Mouse (Mus musculus) erythroblast, embryonic 14.5 days (primary cell): ENCODE measurements around the gene Rad51b. TPM values are rescaled to one million over a fixed set of nuclear protein-coding genes. Genes with fewer than 3 reads are reported as not detected.

Source experiments
- H3K27me3 ChIP-seq: 2 replicates; pipeline ENCODE4 v1.6.1; 2012; ENCODE audit warnings: inconsistent platforms; ENCODE audit not compliant: control insufficient read depth
- H3K36me3 ChIP-seq: 2 replicates; pipeline ENCODE4 v1.6.1; 2012; ENCODE audit warnings: mild to moderate bottlenecking, inconsistent platforms; ENCODE audit not compliant: control insufficient read depth
- H3K4me1 ChIP-seq: 2 replicates; pipeline ENCODE4 v1.6.1; 2012; ENCODE audit warnings: inconsistent platforms; ENCODE audit not compliant: control insufficient read depth
- H3K4me3 ChIP-seq: replicated peaks from 2 replicates; pipeline ENCODE3; 2012; ENCODE audit warnings: moderate library complexity, mild to moderate bottlenecking, inconsistent platforms
- H3K9me3 ChIP-seq: 2 replicates; pipeline ENCODE4 v1.6.1; 2012; ENCODE audit warnings: low read length, inconsistent platforms, mixed read lengths; ENCODE audit not compliant: control insufficient read depth
- GATA1 ChIP-seq: IDR thresholded peaks from 2 replicates; pipeline ENCODE4 v1.6.1; 2012; ENCODE audit warnings: low read length, inconsistent platforms, mixed read lengths
- TAL1 ChIP-seq: IDR thresholded peaks from 3 replicates; pipeline ENCODE4 v1.6.1; 2012; ENCODE audit warnings: low read length, inconsistent platforms, mixed read lengths
- polyA plus RNA-seq: library from polyadenylated mRNA; stranded (reverse); fragments of >175 nt; gene quantifications from 2 replicates; pipeline ENCODE4 v1.2.3, GENCODE M21; 2012

The Rad51b gene
- polyA plus RNA-seq, 1 experiment, result 0.06 TPM

DNA sequence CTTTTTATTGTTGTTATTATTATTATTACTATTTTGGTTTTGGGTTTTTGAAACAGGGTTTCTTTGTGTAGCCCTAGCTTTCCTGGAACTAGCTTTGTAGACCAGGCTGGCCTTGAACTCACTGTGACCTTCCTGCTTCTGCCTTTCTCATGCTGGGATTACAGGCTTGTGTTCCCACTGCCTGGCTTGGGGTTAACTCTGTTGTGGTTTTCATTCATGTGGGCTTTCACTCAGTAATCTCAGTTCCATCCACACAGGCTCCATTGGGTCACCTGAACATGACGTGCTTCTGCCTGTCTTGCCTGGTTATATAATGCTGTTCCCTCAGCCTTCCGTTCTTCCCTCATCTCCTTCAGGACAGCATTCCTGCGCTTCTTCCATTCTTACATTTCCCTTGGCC is 261.6 kb downstream of the Rad51b start:
- Histone ChIP-seq H3K9me3 (no peaks in the 10 kb centered on the region), H3K27me3 (no peaks in the 10 kb centered on the region), H3K4me1 (peaks cover 4% of the 10 kb centered on the region; the same call in 1 of the 2 replicates), H3K36me3 (no peaks in the 10 kb centered on the region), H3K4me3 (no peak overlapping the region)
- TF ChIP-seq GATA1, result no peak
- TF ChIP-seq TAL1, result no peak

DNA sequence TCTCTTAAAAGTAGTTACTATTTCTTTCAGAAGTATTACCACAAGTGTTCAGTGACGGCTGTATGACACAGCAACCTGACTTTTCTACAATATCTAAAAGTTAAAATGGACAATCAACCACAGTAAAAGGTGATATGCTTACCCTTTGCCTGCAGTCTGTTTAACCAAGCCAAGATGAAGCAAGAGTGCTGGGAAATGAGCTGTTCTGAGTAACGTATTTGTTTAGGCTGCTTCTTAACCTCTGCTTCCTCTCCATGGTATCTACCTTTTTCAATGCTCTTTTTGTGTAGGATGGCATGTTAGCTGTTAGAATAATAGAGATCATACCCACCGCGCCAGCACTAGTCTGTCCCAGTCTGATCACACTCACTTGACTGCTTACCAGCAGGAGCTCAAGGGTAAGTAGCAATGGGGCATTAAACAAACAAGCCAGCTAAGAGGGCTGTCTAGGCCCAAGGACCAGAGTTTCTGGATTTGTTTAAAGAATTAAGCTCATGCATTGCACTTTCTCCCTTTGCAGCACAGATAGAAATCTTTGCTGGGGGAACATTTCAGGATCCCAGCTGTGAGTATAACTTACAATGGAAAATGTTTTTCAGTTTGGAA is 262.4 kb downstream of the Rad51b start:
- no peaks in the 10 kb centered on the region for H3K36me3 ChIP-seq
- no peaks in the 10 kb centered on the region for H3K9me3 ChIP-seq
- no peaks in the 10 kb centered on the region for H3K27me3 ChIP-seq
- peaks cover 4% of the 10 kb centered on the region; the same call in 1 of the 2 replicates for H3K4me1 ChIP-seq
- H3K4me3 ChIP-seq, result no peak overlapping the region
- TF ChIP-seq TAL1 (no peak), GATA1 (no peak)

DNA sequence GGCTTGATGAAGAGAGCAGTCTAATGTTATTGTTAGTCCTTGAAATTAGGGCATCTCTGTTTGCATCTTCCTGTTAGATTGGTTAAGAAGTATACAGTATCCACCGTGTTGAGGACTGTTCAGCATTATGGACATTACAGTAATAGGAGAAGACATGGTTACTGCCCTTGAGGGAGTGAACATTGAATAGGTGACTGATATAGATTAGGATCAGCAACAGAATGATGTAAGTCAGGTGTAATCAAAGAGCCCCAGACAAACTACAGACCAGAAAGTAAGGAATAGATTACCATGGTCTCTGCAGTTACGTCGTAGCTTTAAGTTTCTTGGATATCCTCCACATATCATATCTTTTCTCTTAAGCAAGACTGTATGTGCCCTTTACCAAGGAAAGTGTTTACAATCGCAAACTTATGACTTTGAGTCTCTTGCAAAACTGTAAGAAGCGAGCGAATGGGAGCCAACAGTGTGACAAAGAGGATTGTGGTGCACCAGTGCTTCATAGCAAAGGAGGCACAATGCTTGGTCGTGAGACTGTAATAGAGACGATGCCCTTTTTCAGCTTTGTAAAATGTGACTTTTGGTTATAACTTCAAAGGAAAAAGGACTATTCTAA is 263.1 kb downstream of the Rad51b start:
- Histone ChIP-seq H3K9me3 (no peaks in the 10 kb centered on the region), H3K4me1 (peaks cover 4% of the 10 kb centered on the region; the same call in 1 of the 2 replicates), H3K36me3 (no peaks in the 10 kb centered on the region), H3K4me3 (no peak overlapping the region), H3K27me3 (no peaks in the 10 kb centered on the region)
- TF ChIP-seq TAL1 (no peak), GATA1 (no peak)

DNA sequence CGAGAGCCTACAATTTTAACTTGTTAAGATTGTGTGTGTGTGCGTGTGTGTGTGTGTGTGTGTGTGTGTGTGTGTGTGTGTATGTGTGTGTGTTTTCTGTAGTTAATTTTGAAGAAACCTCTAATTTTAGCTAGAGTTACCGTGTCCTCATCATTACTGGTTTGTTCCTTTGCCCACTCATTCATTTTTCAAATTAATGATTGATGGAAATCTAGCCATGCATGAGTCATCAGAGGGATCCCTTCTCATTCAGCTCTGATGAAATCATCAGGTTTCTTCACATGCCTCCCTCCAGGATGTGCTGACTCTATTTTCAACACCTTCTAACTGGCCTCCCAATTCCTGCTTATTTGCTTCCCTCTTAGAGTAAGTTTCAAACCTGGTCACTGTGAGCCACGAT is 263.8 kb downstream of the Rad51b start:
- TF ChIP-seq TAL1 (no peak), GATA1 (no peak)
- Histone ChIP-seq H3K4me1 (peaks cover 4% of the 10 kb centered on the region; the same call in 1 of the 2 replicates), H3K36me3 (no peaks in the 10 kb centered on the region), H3K27me3 (no peaks in the 10 kb centered on the region), H3K9me3 (no peaks in the 10 kb centered on the region), H3K4me3 (no peak overlapping the region)

DNA sequence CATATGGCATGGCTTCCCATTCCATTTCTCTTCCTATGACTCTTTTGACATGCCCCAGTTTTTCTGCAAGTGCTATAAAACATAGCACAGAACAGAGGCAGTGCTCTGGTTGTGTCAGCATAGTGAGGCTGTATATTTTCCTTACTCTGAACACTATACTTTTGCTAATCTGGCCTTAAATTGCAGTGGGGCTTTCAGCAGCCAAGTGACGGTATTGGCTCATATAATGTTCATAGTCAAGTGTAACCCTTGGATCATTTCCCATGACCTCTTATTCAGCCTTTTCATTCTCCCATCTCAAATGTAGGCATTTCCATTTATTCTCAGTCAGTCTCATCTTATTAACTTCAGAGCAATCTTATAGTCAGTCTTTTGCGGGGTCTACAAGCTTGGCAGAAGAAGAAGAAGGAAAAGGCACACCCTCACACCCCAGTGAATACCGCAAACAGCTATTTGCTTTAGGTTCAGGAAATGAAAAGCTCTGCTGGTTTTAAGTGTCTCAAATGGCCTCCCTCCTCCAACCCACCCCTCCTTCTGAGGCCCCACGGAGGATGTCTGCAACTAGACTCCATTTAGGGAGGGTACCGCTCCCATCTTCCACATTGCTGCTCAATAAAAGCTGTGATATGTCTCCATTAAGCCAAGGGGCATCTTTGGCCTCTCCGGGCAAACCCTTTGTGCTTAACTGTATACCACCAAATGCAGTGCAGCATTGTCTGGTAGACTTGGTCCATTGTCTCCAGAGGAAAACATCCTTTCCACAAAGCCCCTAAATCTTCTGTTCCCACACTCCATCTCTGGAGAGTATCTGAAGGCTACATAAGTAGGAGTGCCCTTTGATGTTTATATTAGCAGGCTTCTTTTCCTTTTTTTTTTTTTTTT is 277.3 kb downstream of the Rad51b start:
- Histone ChIP-seq H3K27me3 (no peaks in the 10 kb centered on the region), H3K4me3 (no peak overlapping the region), H3K9me3 (no peaks in the 10 kb centered on the region), H3K36me3 (no peaks in the 10 kb centered on the region), H3K4me1 (no peaks in the 10 kb centered on the region)
- TF ChIP-seq GATA1, result no peak
- TF ChIP-seq TAL1, result no peak

DNA sequence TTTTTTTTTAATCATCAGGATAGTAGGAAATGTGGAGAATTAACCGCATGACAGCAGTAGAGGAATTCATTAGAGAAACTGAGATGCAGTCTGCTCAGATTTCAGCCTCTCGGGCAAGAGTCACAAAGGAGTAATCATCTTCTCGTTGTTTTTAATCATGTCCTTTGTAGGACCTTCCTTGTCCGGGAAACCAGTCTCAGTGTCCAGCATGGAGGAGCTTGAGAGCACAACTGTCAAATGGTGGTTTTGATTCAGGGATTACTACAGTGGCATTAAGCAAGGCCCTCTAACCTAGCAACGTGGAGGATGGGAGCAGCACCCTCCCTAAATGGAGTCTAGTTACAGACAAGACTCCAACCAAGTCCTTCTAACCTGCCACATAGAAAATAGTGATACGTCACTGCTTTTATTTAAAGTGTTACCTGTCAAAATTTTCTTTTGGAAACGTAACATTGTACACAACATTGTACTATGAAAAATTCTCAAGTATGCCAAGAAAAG is 278.0 kb downstream of the Rad51b start:
- H3K27me3 ChIP-seq, result no peaks in the 10 kb centered on the region
- H3K4me1 ChIP-seq, result no peaks in the 10 kb centered on the region
- H3K9me3 ChIP-seq, result no peaks in the 10 kb centered on the region
- no peaks in the 10 kb centered on the region for H3K36me3 ChIP-seq
- no peak overlapping the region for H3K4me3 ChIP-seq
- TF ChIP-seq TAL1, result no peak
- TF ChIP-seq GATA1, result no peak

DNA sequence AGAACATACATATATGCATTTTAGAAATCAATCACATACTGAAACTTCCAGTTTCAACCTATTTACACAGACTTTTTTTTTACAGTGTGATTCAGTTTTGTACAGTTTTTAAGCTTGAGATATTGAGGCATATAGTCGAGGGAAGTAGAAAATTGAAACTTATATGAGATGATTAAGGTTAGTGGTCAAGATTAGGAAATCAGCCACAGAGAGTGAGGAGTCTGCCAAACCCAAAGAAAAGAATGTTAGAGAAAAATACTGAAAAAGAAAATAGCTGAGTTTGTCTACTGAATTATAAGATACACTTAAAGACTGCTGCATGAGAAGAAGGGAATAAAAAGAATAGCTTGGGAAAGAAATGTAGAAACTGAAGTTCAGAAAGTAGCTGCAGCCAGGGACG is 280.4 kb downstream of the Rad51b start:
- Histone ChIP-seq H3K9me3 (no peaks in the 10 kb centered on the region), H3K4me3 (no peak overlapping the region), H3K4me1 (no peaks in the 10 kb centered on the region), H3K36me3 (no peaks in the 10 kb centered on the region), H3K27me3 (no peaks in the 10 kb centered on the region)
- TF ChIP-seq GATA1, result no peak
- no peak for TF ChIP-seq TAL1

DNA sequence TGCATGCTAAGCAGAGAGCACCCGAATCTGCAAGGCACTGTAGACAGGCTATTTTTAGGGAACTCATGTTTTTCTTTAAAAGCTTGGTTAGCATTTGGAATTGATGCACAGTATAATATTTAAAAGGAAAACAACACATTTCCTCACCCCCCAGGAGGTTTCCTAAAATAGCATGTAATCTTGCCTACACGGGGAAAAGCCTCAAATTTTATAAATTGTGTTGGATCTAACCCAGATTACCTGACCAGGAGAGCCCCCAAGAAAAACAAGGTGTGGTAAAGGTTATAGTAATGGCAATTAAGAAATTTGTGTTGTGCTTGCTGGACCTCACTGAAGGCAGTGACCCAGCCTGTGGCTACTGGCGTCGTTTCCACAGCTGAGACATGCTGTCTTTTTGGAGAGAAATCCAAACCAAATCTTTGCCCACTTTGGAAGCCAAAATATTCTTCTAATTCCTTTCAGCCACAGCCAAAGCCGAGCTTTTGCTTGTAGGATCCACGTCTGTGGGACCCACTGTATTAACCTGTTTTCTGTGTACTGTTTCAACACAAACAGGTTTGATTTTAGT is 282.0 kb downstream of the Rad51b start:
- Histone ChIP-seq H3K27me3 (no peaks in the 10 kb centered on the region), H3K36me3 (no peaks in the 10 kb centered on the region), H3K4me3 (no peak overlapping the region), H3K4me1 (no peaks in the 10 kb centered on the region), H3K9me3 (no peaks in the 10 kb centered on the region)
- no peak for TF ChIP-seq GATA1
- no peak for TF ChIP-seq TAL1

DNA sequence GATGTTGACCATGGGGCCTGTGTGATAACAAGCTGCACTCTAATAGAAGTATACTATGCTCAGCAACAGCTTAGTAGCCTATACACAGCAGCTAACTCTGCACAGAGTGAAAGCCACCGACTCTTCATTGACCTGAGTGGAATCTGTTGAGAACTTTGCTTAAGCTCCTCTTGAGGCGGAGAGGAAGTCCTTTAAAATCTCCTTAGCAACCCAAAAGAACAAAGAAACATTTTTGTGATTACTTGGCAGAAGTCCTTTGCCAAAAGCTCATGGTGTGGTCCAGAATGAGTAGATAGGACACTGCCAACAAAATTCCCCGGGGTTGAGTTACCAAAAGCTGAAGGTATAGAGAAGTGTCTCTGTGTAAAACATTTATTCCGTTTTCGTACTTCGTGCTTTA is 282.8 kb downstream of the Rad51b start:
- H3K4me1 ChIP-seq, result no peaks in the 10 kb centered on the region
- H3K27me3 ChIP-seq, result no peaks in the 10 kb centered on the region
- no peaks in the 10 kb centered on the region for H3K36me3 ChIP-seq
- TF ChIP-seq TAL1 (no peak), GATA1 (no peak)
- no peak overlapping the region for H3K4me3 ChIP-seq
- no peaks in the 10 kb centered on the region for H3K9me3 ChIP-seq
